Mouse (Mus musculus) heart, adult 8-10 months (tissue): ENCODE data around the gene Angptl4. TPM values are rescaled to one million over a fixed set of nuclear protein-coding genes. Genes with fewer than 3 reads are reported as not detected.
A peak's percentile ranks its signal among the peaks of the same experiment; 100 is the strongest.

Experiments
- DNase-seq: peaks from one replicate; pipeline ENCODE4 v3.0.0; 2022; ENCODE audit warnings: low spot score
- total RNA-seq, 4 experiments: library from RNA; stranded (reverse); gene quantifications; 2 replicates each; pipeline ENCODE4 v1.2.4; 2022

Angptl4 gene
- total RNA-seq, 4 experiments from 2014 or later: 2.9 to 9.8 (median 8.3) TPM

DNA sequence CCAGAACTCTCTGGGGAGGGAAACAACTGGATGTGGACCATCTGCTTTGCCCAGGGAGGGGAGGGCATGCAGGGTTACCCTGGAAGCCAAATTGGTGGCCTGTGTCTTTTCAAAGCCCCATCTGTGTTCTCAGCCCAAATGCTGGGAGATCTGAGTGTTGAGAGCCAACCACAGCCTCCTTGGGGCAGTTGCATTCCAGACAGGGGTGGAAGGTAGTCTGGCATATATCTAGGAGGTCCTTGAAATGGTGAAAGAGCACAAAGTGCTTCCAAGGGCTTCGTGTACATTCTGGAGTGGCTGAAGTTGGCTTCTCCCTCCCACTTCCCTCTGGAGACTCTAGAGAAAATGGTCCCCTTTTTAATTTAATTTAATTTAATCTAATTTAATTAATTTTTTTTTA is 23.1 kb upstream of the Angptl4 start:
- DNase-seq: no peak

DNA sequence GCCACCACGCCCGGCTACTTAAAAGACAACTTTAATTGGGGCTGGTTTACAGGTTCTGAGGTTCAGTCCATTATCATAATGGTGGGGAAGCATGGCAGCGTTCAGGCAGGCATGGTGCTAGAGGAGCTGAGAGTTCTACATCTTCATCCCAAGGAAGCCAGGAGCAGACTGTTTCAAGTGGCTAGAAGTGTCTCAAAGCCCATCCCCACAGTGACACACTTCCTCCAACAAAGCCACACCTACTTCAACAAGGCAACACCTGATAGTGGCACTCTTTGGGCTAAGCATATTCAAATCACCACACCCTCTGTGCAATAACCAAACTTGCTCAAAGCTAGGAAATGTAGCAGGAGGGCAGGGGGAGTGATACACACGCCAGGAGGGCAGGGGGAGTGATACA is 22.6 kb upstream of the Angptl4 start:
- DNase-seq: no peak

DNA sequence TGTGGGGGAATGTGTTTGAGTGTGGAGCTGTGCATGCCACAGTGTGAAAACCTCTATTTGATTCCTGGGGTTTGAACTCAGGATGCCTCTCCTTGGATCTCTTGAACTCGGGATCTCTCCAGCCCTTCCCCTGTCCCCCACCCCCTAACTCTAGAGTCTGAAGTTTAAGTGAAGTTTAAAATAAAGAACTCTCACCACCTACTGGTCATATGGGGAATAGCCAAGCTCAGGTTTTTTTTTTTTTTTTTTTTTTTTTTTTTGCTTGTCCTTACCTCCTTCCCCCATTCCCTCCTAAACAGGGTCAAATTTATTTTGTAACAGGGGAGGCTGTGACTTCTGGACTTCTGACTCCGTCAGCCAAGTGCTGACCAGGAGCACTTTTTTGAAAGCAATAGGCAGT is 20.6 kb upstream of the Angptl4 start:
- no peak for DNase-seq

DNA sequence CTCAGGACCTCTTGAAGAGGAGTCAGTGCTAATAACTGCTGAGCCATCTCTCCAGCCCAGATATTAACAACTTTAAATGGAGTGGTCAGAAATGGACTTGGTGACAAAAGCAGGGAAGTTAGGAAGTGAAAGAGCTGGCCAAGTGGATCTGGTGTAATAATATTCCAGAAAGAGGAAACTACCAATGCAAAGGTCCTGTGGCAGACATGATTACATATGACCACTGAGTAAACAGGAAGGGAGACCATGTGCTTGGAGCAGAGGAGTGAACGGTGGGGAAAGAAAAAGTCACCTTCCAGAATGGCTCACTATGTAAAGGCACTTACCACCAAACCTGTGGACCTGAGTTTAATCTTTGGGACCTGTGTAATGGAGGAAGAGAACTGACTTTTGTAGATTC is 17.6 kb upstream of the Angptl4 start:
- no peak for DNase-seq

DNA sequence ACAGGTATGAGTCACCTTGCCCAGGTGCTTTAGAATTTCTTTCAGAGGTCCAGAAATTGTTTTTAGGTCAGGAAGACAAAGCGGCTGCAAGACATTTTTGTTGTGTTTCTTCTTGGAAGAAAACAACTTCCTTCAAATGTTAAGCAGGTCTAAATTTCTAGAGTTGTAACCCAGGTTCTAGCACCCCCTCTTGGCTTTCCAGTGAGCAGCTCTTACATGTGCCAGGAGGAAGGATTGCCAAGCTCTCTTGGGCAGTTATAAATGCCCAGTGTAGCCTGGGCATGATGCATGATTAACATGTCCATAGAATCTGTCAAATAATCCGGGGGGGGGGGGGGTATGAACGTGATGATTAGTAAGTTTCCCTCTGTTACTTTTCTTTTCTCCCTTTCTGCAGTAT is 16.7 kb upstream of the Angptl4 start:
- DNase-seq: no peak

DNA sequence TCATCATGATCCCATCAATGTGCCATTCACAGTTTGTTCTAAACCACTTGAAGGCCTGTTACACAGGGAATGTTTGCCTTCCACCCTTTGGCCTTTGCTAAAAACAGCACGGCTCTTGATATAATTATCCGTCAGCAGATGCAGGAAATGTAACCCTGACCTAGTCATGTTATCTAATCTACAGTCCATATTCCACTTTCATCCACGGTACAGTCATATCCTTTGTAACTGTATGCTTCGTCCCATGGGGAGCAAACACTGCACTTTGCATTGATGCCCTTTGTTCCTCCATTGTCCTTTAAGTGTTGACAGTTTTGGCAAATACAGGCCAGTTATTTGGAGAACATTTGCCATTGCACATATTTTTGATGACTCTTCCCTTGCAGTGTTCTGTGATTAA is 7.1 kb upstream of the Angptl4 start:
- no peak for DNase-seq

DNA sequence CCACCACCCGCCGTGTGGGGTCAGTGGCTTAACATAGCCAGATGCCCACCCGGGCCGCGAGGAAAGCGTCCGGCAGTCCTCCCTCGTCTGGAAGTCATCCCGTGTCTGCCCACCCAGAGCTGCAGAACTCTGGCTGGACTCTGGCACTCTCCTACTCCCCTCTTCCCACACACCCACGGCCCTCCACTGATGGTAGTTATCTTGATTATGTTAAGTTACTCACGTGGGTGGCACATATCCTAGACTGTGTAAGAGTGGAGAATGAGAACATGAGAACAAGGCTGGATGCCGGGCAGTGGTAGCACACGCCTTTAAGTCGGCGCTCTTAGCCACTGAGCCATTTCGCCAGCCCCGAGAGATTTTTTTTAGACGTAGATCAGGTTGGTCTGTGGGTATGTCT is 4.7 kb upstream of the Angptl4 start:
- DNase-seq: no peak

DNA sequence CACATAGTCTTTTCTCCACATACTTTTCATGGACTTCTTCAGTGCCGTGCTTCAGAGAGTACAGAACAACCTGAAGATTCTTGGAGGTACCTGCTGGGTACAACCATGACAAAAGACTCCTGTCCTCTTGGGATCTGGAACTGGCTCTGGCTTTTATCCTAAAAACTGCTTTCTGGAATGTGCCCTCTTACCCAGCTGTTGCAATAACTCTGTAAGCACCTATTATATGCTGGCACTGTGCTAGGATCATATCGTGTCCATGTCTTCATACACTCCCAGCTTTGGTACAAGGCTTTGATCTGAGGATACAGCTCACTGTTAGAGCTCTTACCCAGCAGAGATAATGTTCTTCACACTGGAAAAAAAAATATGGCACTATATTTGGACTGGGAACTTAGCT is 3.3 kb upstream of the Angptl4 start:
- DNase-seq: no peak

DNA sequence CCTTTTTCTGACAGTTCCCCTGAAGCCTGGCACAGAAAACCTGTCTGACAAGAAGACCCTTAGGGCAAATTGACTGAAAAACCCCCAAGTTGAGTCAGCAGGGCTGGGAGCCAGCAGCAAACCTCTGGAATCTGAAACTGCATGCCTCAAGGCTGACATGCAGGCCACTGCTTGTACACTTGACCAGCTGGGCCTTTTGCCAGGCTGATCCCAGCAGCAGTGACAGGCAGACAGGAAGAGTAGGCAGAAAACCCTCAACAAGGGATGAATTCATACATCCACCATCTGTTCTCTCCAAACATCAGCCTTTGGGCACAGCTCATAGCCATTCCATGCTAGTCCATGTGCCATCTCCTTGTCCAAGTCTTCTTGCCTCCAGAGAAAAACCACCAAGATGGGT is 1.8 kb upstream of the Angptl4 start:
- DNase-seq: peak; percentile 76

DNA sequence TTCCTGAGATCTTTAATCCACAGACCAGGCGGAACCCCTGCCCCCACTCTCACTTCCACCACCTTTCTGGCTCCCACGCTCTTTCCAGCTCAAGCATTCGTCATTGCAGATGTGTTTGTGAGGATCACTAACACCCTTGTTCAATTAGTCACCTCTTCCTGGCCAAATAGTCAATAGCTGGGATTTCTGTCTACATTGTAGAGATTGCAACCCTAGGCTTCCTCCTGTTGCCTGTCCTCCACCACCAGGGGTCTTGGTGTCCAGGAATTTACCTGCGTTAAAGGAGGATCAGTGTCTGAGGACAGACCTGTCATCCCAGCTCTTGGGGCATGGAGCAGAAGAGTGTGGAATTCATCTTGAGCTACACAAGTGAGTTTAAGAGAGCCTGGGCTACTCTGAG is 437 bp upstream of the Angptl4 start:
- no peak for DNase-seq

DNA sequence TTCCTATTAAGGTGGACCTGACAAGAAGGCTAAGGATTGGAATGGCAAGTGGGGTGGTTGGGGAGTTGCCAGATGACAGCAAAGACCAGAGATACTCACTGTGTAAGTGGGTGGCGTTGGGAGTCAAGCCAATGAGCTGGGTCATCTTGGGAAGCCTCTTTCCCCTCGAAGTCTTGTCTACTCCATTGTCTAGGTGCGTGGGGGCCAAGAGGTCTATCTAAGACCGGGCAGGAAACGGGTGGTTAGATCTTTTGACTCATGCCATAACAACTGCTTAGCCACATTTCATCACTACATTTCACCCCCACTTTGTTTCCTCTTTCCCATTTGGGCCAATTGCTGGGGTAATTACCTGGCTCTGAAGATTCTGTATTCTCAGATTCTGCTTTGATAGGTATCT is 1.2 kb downstream of the Angptl4 start:
- no peak for DNase-seq

DNA sequence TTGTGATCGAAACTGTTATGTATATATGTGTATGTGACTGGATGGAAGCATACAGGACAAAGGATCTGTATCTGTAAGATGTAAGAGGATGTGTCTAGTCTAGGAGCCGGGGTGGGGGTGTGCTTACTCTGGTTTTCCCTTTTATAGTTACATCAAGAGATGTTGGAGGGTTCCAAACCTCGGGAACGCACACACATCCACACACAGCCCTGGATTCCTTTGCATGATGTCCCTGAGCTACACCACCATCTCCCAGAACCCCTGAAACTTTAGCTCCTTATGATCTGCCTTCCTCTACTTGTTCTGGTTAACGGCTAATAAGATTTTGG is 1.7 kb downstream of the Angptl4 start:
- DNase-seq: no peak

DNA sequence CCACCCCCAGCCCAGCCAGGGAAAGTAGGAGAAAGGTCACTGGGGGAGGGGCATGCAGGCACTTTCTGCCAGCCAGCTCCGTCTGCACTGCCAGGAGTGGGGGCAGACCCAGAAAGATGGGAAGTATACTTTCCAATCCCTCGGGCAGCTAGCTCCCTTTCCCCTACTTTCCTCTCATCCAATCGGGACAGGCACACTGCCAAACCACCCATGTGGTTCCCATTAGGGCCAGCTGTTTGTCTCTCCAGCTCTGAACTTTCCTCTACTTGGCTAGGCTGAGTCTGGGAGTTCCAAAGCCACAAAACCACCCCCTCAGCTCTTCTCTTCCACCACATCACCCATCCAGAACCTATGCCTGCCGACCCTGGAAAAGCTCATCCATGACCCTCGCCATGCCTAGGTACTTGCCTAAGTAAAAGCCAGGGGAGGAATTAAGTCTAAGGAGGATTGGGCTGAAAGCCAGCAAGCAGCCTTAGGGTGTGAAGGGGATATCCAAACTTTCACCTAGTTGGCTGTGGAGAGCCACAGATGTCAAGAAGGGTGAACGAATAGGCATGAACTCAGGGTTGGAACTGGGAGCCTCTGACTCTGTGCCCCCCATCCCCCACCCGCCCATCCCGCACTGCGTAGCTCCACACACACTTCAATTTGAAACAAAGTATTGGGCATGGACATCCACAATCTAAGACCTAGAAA is 2.2 kb downstream of the Angptl4 start:
- peak; percentile 97 for DNase-seq

DNA sequence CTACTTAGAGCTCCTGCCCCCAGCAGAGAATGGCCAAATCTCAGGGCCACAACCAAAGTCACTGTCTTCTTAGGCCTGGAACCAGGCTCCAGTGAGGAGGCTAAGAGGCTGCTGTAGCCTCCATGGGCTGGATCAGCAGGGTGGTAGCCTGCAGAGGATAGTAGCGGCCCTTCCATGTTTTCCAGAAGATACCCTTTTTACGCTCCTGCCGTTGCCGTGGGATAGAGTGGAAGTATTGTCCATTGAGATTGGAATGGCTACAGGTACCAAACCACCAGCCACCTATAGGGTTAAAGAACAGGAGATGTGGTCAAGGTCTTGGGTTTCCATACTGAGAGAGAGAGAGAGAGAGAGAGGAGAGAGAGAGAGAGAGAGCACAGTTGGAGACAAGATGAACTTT is 6.3 kb downstream of the Angptl4 start:
- no peak for DNase-seq

DNA sequence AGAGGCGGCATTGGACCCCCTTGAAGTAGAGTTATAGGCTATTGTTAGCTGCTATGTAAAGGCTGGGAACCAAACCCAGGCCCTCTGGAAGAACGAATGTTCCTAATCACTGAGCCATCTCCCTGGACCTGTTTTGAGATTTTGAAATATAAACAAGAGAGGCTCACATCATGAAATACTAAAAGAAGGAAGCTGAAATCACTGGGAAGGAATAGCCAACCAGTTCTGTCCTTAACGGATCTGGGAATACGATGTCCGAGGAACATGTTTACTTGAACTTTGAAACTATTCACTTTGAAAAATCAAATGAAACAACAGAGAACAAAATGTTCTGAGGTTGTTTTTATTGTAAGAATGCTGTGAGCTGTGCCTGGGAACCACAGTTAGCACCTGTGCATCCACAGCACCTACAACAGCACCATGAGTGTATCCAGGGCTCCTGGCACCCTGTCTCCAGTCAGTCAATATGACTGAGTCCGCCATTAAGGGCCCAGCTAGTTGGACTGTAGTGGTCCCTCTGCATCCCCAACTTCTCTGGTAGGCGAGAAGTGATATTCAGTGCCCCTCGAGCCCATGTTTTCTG is 7.0 kb downstream of the Angptl4 start:
- DNase-seq: no peak

DNA sequence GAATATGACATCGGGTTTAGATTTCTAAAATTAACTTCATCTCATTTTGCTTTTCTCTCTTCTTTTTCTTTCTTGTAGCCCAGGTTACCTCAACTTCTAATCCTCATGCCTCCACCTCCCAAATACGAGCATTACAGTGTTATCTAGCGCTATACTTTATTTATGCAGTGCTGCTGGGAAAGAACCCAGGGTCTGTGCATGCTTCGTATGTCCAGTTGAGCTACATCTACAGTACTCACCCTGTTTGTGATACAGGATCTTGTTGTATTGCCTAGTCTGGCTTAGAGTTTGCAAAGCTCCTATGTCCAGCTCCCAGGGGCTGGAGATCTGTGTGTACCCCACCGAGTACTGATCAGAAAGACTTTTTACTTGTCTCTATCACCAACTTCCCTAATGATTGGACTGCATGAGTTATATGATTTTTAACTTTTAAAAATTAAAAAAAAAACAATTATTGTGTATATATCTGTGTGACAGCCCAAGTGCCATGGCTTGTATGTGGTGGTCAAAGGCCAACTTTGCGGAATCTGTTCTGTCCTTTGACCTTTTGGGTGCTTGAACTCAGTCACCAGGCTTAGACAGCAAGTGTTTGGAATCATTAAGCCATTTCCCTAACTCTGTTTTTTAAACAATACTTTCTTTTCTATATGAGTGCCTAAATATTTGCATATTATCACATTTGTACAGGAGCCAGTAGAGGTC is 7.6 kb downstream of the Angptl4 start:
- DNase-seq: no peak

DNA sequence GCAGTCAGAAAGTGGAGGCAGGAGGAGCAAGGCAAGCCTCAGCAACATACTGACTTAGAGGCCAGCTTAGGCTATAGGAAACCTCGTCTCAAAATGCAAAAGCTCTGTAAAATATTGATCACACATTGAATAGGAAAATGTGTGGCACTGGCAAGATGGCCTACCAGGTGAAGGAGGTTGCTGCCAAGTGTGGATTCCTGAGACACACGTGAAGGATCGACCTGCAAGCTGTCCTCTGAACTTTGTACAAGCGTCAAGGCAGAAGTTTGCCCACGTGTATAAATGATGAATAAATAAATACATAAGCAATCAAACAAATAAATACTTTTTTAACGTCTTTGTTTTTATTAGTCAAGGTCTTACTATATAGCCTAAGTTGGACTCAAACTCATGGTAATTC is 8.2 kb downstream of the Angptl4 start:
- no peak for DNase-seq

DNA sequence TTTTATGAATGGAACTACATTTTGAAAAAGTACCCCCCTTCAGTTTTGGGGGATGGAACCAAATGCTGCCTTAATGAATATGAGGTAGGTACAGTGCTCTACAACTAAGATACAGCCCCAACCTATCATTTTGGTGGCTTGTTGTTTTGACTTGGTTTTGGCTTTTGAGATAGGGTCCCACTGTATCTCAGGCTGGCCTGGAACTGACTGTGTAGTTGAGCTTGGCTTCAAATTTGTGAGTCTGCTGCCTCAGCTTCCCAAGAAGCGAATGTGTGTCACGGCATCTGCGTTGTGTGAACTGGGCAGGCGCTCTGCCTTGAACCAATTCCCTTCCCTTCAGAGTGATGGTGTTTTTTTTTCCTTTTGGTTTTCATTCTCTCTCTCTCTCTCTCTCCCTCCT is 10.0 kb downstream of the Angptl4 start:
- no peak for DNase-seq

DNA sequence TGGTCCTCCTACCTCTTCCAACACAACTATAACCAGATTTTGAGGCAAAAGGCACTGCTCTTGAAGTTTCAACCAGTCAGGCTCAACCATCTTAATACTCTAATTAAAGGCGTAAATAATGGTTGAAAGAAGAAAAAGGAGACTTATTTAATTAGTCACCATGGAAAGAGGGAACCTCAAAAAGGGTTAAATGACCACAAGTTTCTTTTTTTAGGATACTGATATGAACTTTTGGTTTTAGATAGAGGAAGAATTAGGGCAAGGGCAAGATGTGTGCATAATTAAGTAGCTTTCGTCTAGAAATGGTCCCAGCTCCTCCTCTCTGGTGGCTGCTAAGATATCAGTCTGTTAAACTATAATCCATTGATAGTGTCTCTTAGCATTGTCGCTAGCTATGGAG is 15.2 kb downstream of the Angptl4 start:
- DNase-seq: no peak

DNA sequence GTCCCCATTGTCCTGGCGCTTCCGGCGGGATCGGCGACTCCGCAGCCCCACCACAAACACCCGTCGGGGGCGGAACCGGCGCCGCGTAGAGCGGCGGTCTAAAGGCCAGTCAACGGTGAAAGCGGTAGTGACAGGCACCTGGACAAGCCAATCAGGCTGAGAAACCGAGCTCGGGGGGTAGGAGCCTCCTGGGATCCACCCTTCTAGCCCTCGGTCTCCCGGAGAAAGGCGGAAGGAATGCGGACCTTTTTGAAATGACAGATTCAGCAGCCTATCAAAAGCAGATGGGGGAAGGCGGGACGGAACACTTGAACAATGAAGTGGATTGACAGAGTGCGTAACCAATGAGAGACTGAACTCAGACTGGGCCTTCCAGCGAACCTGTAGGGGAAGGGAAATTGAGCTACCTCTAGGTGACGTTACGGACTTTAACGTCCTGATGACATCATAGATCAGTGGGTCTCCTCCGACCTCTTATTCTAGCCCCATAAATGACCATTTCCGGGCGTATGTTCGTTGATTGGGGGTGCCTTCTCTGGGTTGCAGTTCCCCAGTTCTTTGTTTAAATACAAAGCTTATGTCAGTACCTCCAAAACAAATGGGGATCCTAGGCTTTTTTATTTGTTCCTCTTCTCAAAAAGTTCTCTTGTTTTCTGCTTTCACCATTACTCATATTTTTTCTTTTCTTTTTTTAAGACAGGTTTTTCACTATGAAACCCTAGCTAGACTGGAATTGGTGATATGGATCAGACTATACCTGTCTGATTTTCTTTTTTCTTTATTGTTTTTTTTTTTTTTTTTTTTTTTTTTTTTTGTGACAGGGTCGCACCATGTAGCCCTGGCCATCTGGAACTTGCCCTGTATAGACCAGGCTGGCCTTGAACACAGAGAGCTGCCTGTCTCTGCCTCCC is 21.1 kb downstream of the Angptl4 start, which contains the start of gene Rab11b:
Gene Rab11b (minus strand): TSS at position 276 of the 911 bp plus-strand sequence.
- peak; percentile 100 for DNase-seq

DNA sequence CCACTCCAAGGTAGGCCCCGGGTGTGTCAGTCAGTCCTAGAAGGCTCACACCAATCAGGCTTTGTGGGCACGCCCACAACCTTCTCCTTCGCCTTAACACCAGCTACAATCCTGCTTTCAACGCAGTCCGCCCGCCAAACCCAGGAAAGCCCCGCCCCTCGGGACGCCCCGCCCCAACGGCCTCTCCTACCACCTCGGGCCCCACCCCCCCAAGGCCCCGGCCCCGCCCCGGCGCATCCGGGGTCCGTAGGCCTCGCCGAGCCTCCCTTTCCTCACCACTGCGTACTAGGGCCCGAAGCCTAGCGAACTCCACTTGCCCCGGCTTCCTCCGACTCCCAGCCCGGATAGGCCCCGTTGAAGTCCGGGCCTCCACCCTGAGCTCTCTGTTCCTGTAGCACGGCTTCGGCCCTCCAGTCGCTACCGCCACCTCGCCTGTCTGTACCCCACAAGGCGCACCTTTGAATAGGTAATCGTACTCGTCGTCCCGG is 21.8 kb downstream of the Angptl4 start:
- DNase-seq: peak; percentile 92

DNA sequence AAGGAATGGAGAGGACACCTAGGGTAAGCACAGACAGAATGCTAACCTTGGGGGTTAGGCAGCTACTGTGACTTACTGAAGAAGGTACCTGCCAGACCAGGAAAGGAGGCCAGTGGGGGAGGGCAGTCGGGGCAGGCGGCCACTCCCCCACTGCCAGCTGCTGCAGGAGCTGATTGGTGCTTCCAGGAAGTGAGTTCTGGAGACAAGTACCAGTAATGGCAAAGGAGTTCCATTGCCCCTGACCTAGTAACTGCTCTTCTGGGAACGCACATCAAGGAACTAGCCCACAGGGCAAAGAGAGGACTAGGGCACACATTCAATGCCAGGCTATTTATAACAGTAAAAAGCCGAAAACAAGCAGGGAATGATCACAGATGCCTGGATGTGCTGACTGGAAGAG is 24.4 kb downstream of the Angptl4 start:
- no peak for DNase-seq
